Mouse (Mus musculus): ENCODE data around the gene Arid1a. TPM values are rescaled to one million over a fixed set of nuclear protein-coding genes. Genes with fewer than 3 reads are reported as not detected.

The Arid1a gene
- total RNA-seq, 2 experiments from 2014 or later, result 37.7 to 42.1 TPM

DNA sequence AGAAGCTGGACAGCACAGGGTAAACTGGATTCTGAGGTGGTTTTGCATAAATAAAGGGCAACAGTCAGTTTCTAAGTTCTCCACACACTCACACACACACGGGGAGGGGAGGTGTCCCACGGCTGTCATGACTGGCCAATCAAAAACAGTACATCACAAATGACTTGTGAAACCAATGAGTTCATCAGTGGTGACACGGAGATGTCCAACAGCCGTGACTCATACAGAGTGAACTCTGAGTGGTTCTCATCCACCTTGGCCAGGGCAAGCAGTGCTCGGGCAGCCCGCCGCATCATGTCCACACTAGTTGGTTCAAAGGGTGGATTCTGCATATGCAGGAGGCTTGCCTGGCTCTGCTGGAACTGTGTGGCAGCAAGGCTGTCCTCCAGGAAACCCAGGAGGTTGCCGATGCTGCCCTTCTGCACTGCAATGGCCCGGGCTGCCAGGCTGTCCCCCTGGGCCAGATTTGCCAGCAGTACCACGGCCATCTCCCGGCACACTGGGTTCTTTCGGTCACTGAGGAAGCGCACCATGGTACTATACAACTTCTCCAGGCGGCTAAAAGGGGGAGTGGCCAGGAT, 76.3 kb downstream of the Arid1a start:
- intact Hi-C loops (cut with DNase I), result no loop called here
- DNase-seq, result no peak

- intact Hi-C loops (cut with DNase I), result no loop called here
- no peak for DNase-seq
Observed at GRCm38 (mm10) chr4:133679629-133680028, 76.9 kb downstream of the Arid1a start.

DNA sequence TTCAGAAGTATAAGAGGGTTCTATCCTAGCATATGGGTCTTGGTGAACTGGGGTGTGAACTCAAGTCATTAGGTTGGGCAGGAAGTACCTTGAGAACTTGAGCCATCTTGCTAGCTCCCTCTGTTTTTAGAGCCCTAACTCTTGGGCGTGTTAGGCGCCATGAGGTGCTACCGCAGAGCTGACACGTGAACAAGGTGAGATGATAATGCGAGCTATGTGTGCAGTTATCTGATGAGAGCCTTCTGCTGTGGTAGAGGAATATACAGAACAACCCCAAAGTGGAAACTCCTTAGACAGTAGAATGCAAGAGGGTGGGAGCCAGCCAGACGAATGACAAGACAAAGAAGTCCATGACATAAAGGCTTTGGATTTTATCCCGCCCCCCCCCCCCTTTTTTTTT, 79.3 kb downstream of the Arid1a start:
- no peak for DNase-seq
- intact Hi-C loops (cut with DNase I), result loop anchor here (2.0 kb wide), 1 partner anchor 30 kb away; no protein-coding TSS in a partner anchor

DNA sequence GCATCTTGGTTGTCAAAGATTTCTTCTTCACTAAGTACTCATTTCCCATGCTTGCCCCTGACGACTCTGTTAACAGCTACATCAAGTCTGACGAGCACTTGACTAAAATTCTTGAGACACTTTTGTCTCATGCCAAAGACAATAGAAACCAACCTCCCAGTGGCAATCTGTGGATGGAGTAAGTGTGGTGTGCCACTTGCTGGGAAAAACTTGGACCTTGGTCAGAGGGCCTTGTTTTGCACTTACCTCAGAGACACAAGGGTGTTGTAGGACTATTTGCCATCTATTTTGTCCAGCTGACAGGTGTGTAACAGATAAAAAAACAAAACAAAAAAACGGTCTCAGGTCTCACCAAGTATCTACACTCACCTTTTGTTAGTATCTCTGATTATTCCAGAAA, 80.4 kb downstream of the Arid1a start:
- intact Hi-C loops (cut with DNase I), result loop anchor here (2.0 kb wide), 1 partner anchor 31 kb away; no protein-coding TSS in a partner anchor
- no peak for DNase-seq

GRCm38 (mm10) chr4:133675594-133676016, 81.0 kb downstream of the Arid1a start:
- intact Hi-C loops (cut with DNase I), result loop anchor here (2.0 kb wide), 1 partner anchor 31 kb away; no protein-coding TSS in a partner anchor
- DNase-seq, result peak; percentile 53 to 60

- DNase-seq, result no peak
- intact Hi-C loops (cut with DNase I), result loop anchor here (1.0 to 5.0 kb wide), 2 partner anchors 55 to 233 kb away; no protein-coding TSS in a partner anchor
Observed at GRCm38 (mm10) chr4:133674331-133674695, 82.3 kb downstream of the Arid1a start.

GRCm38 (mm10) chr4:133673666-133674330, 82.8 kb downstream of the Arid1a start:
- intact Hi-C loops (cut with DNase I), result loop anchor here (1.0 to 5.0 kb wide), 2 partner anchors 56 to 234 kb away; no protein-coding TSS in a partner anchor
- peak; percentile 59 to 64 for DNase-seq

DNA sequence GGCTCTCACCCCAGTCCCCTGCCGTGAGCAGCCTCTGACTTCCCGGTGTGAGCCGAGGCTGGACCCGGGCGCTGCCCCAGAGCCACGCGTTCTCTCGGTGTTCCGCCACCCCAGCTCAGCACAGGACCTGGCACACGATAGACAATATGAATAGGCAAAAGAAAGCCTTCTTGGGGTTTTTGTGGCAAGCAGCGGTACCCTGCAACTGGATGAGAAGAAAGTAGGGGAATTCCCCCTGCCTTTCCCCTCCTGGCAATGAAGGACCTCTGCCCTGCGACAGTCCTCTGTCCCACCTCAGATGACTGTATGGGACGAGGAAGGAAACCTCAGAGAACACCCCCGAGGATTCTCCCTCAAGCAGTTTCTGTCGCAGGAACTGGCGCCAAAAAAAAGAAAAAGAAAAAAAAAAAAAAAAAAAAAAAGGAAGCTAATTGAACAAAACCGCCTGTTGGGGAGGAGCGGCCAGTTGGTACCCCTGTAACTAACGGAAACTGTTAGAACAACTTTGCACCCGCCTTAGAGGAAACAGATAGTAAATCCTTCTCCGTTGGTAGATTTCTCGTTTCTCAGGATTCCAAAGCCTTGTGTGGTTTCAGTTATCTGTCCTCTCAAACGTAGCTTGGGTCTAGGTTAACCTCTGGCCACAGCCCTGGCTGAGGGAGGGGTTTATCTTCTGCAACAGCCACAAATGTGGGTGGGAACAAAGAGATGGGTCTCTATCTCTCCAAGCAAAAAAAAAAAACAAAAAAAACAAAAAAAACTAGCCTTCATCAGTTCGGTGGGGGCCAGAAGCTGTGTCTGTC, 83.5 kb downstream of the Arid1a start:
- intact Hi-C loops (cut with DNase I), result loop anchor here (1.0 to 5.0 kb wide), 3 partner anchors 78 to 234 kb away; no protein-coding TSS in a partner anchor
- peak in 1 of 2 experiments; percentile 56 for DNase-seq

DNA sequence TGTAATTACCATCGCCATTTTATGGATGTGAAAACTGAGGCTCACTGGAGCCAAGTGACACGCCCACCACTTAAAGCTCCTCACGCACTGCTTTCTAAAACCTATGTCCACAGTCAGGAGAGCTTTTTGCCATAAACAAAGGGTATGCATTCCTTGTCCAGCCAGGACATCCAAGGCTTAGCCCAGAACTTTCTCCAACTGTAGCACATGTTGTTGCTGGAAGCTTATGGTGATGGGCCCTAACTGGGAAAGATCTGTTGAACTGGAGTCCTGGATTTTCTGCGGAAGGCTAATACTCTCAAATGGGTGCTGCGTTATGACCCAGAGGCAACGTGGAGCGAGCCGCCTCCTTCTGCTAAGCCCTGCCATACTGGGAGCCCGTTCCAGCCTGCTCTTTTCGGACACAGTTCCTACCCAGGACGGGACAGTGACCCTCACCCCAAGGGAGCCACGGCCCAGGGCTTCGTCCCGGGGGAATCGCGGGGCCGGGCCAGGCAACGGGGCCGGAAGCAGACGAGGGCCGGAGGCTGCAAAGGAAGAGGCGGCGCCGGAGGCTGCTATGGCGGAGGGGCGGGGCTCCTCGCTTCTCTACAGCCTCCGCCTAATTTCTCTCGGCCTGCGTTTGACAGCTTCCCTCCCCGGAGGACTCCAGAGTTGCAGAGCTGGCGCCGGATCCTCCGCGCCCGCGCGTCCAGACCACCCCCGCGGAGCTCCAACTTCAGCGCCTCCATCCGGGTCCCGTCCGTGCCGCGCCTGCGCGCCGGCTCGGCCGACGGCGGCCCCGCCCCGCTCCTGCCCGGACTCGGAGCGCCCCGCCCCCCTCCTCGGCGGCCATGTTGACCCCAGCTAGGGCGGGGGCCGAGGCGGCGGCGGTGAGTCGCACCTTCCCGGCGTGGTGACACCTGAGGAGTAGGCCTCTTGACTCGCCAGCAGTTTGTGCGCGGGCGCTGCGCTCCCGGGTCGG, 84.4 kb downstream of the Arid1a start, which contains the start of gene Pigv:
Pigv (minus strand) TSS at position 767 of the 964 bp plus-strand sequence.
- DNase-seq, result peak; percentile 94 to 99
- intact Hi-C loops (cut with DNase I), result loop anchor here (1.0 to 5.0 kb wide), 6 partner anchors 79 to 235 kb away; no protein-coding TSS in a partner anchor

GRCm38 (mm10) chr4:133671184-133671880, 85.2 kb downstream of the Arid1a start:
- intact Hi-C loops (cut with DNase I), result loop anchor here (1.0 to 5.0 kb wide), 4 partner anchors 83 to 236 kb away; no protein-coding TSS in a partner anchor
- peak; percentile 87 to 88 for DNase-seq

- intact Hi-C loops (cut with DNase I), result loop anchor here (5.0 kb wide), 1 partner anchor 238 kb away; no protein-coding TSS in a partner anchor
- no peak for DNase-seq
Observed at GRCm38 (mm10) chr4:133669652-133670210, 86.8 kb downstream of the Arid1a start.

- no peak for DNase-seq
Observed at GRCm38 (mm10) chr4:133668537-133668936, 88.0 kb downstream of the Arid1a start.

DNA sequence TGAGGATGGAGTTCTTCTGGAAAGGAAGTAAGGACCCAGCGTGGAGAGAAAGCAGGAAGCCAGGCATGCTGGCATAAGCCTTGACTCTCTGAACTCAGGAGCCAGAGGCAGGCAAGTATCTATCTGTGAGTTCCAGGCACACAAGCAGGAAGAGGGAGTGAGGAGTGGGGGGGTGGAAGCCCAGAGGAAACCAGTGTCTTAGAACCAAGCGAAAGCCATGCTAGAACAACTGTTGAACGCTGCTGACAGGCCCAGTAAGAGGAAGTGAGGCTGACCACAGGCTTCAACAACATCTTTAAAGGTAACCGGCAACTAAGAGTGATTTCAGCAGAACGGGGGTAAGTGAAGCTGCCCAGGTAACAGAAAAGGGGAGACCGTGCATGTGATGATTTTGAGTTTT, 90.4 kb downstream of the Arid1a start:
- DNase-seq, result no peak

More at GRCm38 (mm10) chr4:133668537-133668936, 88.0 kb downstream of the Arid1a start:
- intact Hi-C loops (cut with DNase I), result no loop called here

GRCm38 (mm10) chr4:133665118-133665517, 91.5 kb downstream of the Arid1a start:
- intact Hi-C loops (cut with DNase I), result no loop called here
- DNase-seq, result no peak

More for the DNA sequence above, 90.4 kb downstream of the Arid1a start:
- intact Hi-C loops (cut with DNase I), result no loop called here

DNA sequence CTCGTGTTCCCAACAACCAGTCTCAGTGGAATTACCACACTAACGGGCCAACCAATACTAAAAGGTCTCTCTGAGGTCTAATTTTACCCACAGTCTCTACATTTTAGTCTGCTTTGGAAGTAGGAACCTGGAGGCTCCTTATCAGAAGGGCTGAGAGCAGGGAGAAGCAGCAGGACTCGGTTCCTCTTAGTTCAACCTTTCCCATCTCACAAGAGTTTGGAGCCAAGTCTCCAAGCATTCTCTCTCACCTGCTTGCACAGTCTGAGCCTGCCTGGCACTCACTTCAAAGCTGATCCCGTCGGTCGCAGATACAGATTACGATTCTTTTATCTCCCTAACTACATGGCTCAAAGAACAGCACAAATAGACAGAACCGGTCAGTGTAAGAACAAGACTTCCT, 93.6 kb downstream of the Arid1a start:
- no peak for DNase-seq
- intact Hi-C loops (cut with DNase I), result no loop called here

DNA sequence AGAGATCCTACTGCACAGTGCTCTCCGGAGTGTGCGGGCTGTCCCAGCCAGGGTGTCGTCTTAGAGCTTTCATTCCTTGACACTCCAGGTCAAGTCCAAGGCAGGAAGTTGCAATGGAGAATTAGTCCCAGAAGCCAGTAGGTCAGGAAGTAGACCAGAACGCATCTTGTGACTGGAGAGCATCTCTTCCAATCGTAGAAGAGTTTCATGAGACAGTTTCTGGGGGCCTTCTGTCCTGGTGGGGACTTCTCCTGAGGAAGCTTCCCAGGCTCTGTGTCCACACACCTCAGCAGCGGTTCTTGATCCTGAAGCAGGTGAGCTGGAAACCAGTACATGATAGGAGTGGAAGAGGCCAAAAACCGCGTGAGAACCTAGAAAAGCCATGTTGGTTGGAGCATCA, 94.1 kb downstream of the Arid1a start:
- intact Hi-C loops (cut with DNase I), result no loop called here
- DNase-seq, result no peak

DNA sequence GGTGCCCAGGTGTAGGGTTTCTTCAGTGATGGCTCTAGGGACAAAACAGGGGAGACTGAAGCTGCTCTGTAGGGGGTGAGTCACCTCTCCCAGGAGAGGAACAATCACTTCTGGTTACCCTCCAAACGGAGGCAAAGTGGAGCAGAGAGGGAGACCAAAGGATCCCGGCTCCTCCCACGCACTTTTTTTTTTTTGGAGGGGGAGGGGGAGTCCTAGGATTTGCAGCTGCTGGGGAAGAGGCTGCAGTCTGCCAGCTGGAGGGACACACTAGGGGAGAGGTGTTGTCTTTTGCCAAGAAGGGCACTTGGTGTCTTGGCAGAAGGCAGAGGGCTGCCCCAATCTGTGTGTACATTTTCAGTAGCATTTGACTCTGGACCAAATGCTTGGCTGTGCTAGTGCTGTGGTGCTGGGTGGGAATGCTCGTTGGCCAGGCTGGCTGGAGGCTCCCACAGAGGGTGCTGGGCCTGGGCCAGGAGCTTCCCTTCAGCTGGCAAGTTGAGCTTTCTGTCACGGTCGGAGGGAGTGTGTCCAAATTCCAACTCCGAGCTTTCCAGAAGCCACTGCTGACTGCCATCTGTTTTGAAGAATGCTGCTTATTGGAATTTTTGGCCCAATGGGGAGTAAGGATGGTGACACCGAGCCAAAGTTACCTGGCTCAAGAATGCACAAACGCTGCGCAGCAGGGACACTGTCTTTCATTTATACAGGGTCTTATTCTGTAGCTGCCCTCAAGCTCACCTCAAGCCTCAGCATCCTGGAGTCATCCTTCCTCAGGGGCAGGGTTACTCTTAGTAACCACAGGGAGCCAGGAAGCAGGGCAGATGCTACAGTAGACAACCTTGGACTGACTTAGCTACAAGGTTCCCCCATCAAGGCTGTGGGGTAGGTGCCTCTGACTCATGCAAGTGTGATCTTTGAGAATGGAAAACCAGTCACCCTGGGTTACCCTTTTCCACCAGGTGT, 96.1 kb downstream of the Arid1a start:
- DNase-seq, result peak; percentile 79 to 85
- intact Hi-C loops (cut with DNase I), result no loop called here
